Mouse (Mus musculus) stomach, embryonic 16.5 days (tissue): ENCODE results near the gene Rhoh. TPM values are rescaled to one million over a fixed set of nuclear protein-coding genes. Genes with fewer than 3 reads are reported as not detected.

ENCODE experiments used
- ATAC-seq: fragments of 200-750 bp; cut with Nextera tagmentation; 2 replicates; pipeline ENCODE4 v1.8.0; 2017; ENCODE audit warnings: moderate number of reproducible peaks, moderate TSS enrichment; ENCODE audit not compliant: insufficient read depth, low FRiP score
- H3K27ac ChIP-seq: fragments of 300-500 bp; sonication (generic); 2 replicates; pipeline ENCODE4 v1.5.1; 2014; ENCODE audit warnings: low read length
- H3K27me3 ChIP-seq: fragments of 300-500 bp; sonication (generic); 2 replicates; pipeline ENCODE4 v1.6.1; 2014; ENCODE audit warnings: low read length, control low read depth, mixed read lengths; ENCODE audit not compliant: control insufficient read depth, insufficient read depth
- H3K36me3 ChIP-seq: fragments of 300-500 bp; sonication (generic); 2 replicates; pipeline ENCODE4 v1.6.1; 2014; ENCODE audit warnings: low read length; ENCODE audit not compliant: control insufficient read depth, insufficient read depth
- H3K4me1 ChIP-seq: fragments of 300-500 bp; sonication (generic); 2 replicates; pipeline ENCODE4 v1.6.1; 2014; ENCODE audit warnings: low read length, control low read depth, mixed read lengths; ENCODE audit not compliant: control insufficient read depth, insufficient read depth
- H3K4me2 ChIP-seq: fragments of 300-500 bp; sonication (generic); 2 replicates; pipeline ENCODE4 v1.6.1; 2014; ENCODE audit warnings: low read depth, low read length, mixed read lengths
- H3K4me3 ChIP-seq: fragments of 300-500 bp; sonication (generic); replicated peaks from 2 replicates; pipeline ENCODE4 v1.5.1; 2014; ENCODE audit warnings: mild to moderate bottlenecking, low read length
- H3K9ac ChIP-seq: fragments of 300-500 bp; sonication (generic); 2 replicates; pipeline ENCODE4 v1.6.1; 2014; ENCODE audit warnings: low read length
- H3K9me3 ChIP-seq: fragments of 300-500 bp; sonication (generic); replicated peaks from 2 replicates; pipeline ENCODE4 v1.6.1; 2016; ENCODE audit warnings: low read length, control low read depth; ENCODE audit not compliant: control insufficient read depth
- WGBS: fragments of 180-500 bp; shearing (Covaris S2); extraction: QIAGEN DNeasy Blood & Tissue Kit; methylation state at CpG from one replicate; pipeline ENCODE4 v1.1.7; 2014; 5-methylcytosine and 5-hydroxymethylcytosine counted together
- polyA plus RNA-seq: library from polyadenylated mRNA; unstranded; fragments of >200 nt; fragmentation: Nextera tagmentation; extraction: Ambion mirVana; gene quantifications from 2 replicates; pipeline ENCODE4 v1.2.1, GENCODE M21; 2015

Gene Rhoh
- 1.1 and 1.4 TPM in 2 replicates for polyA plus RNA-seq

GRCm38 (mm10) chr5:65861154-65861944 is at the start of gene Rhoh:
TSS of gene Rhoh (plus strand) at chr5:65861213.
- Histone ChIP-seq H3K4me1 (peaks cover 6% of the 10 kb centered on the region), H3K4me2 (no peak within 1 kb of the TSS), H3K4me3 (no peak within 1 kb of the TSS), H3K27ac (no peak within 1 kb of the TSS), H3K27me3 (no peaks in the 10 kb centered on the region), H3K9me3 (no peaks in the 10 kb centered on the region), H3K36me3 (no peaks in the 10 kb centered on the region), H3K9ac (no peak within 1 kb of the TSS)
- 72% methylated on average over 10 of the region's 10 CpGs for WGBS
- no peak for ATAC-seq

- 0 out of 2 replicates have a peak, but pooled peaks cover 13% of the 10 kb centered on the region for H3K36me3 ChIP-seq
- no peak overlapping the region for H3K9ac ChIP-seq
- H3K27me3 ChIP-seq, result no peaks in the 10 kb centered on the region
- no peak overlapping the region for H3K27ac ChIP-seq
- H3K9me3 ChIP-seq, result no peaks in the 10 kb centered on the region
- H3K4me1 ChIP-seq, result no peaks in the 10 kb centered on the region
- 71% methylated on average over 5 of the region's 5 CpGs for WGBS
- no peak overlapping the region for H3K4me2 ChIP-seq
- H3K4me3 ChIP-seq, result no peak overlapping the region
- no peak for ATAC-seq
Observed at GRCm38 (mm10) chr5:65823601-65824133, 37.3 kb upstream of the Rhoh start.

- H3K27ac ChIP-seq, result no peak overlapping the region
- no peaks in the 10 kb centered on the region for H3K27me3 ChIP-seq
- no peak overlapping the region for H3K4me2 ChIP-seq
- no peak overlapping the region for H3K9ac ChIP-seq
- ATAC-seq, result no peak
- WGBS, result 89% methylated on average over 4 of the region's 4 CpGs
- H3K4me1 ChIP-seq, result no peaks in the 10 kb centered on the region
- 0 out of 2 replicates have a peak, but pooled peaks cover 13% of the 10 kb centered on the region for H3K36me3 ChIP-seq
- H3K9me3 ChIP-seq, result no peaks in the 10 kb centered on the region
- no peak overlapping the region for H3K4me3 ChIP-seq
Observed at GRCm38 (mm10) chr5:65826476-65826875, 34.5 kb upstream of the Rhoh start.

- Histone ChIP-seq H3K9me3 (no peaks in the 10 kb centered on the region), H3K36me3 (0 out of 2 replicates have a peak, but pooled peaks cover 9% of the 10 kb centered on the region), H3K4me3 (no peak overlapping the region), H3K9ac (no peak overlapping the region), H3K4me2 (no peak overlapping the region), H3K27ac (no peak overlapping the region), H3K4me1 (no peaks in the 10 kb centered on the region), H3K27me3 (no peaks in the 10 kb centered on the region)
- WGBS, result 88% methylated on average over 8 of the region's 8 CpGs
- ATAC-seq, result no peak
Observed at GRCm38 (mm10) chr5:65827102-65827501, 33.9 kb upstream of the Rhoh start.

GRCm38 (mm10) chr5:65828261-65828660 is 32.8 kb upstream of the Rhoh start:
- H3K4me3 ChIP-seq, result no peak overlapping the region
- no peak overlapping the region for H3K9ac ChIP-seq
- ATAC-seq, result no peak
- H3K4me1 ChIP-seq, result no peaks in the 10 kb centered on the region
- H3K27me3 ChIP-seq, result no peaks in the 10 kb centered on the region
- H3K27ac ChIP-seq, result no peak overlapping the region
- H3K4me2 ChIP-seq, result no peak overlapping the region
- no peaks in the 10 kb centered on the region for H3K9me3 ChIP-seq
- WGBS, result 87% methylated on average over 5 of the region's 5 CpGs
- H3K36me3 ChIP-seq, result 0 out of 2 replicates have a peak, but pooled peaks cover 4% of the 10 kb centered on the region

- Histone ChIP-seq H3K27ac (no peak overlapping the region), H3K27me3 (no peaks in the 10 kb centered on the region), H3K4me3 (no peak overlapping the region), H3K9ac (no peak overlapping the region), H3K9me3 (no peaks in the 10 kb centered on the region), H3K4me1 (no peaks in the 10 kb centered on the region), H3K36me3 (0 out of 2 replicates have a peak, but pooled peaks cover 4% of the 10 kb centered on the region), H3K4me2 (no peak overlapping the region)
- 57% methylated on average over 2 of the region's 2 CpGs for WGBS
- ATAC-seq, result no peak
Observed at GRCm38 (mm10) chr5:65829059-65829458, 32.0 kb upstream of the Rhoh start.

GRCm38 (mm10) chr5:65831917-65832618 is 28.9 kb upstream of the Rhoh start:
- WGBS, result 86% methylated on average over 11 of the region's 11 CpGs
- H3K9ac ChIP-seq, result no peak overlapping the region
- ATAC-seq, result no peak

GRCm38 (mm10) chr5:65833092-65833491 is 27.9 kb upstream of the Rhoh start:
- Histone ChIP-seq H3K36me3 (no peaks in the 10 kb centered on the region), H3K4me1 (no peaks in the 10 kb centered on the region), H3K27me3 (no peaks in the 10 kb centered on the region), H3K9ac (no peak overlapping the region), H3K27ac (no peak overlapping the region), H3K9me3 (no peaks in the 10 kb centered on the region), H3K4me2 (no peak overlapping the region), H3K4me3 (no peak overlapping the region)
- 79% methylated on average over 3 of the region's 3 CpGs for WGBS
- no peak for ATAC-seq

More at GRCm38 (mm10) chr5:65831917-65832618, 28.9 kb upstream of the Rhoh start:
- Histone ChIP-seq H3K9me3 (no peaks in the 10 kb centered on the region), H3K27me3 (no peaks in the 10 kb centered on the region), H3K36me3 (no peaks in the 10 kb centered on the region), H3K4me3 (no peak overlapping the region), H3K27ac (no peak overlapping the region), H3K4me1 (no peaks in the 10 kb centered on the region), H3K4me2 (no peak overlapping the region)
